Mouse (Mus musculus): ENCODE results near the gene Rfx7. TPM values are rescaled to one million over a fixed set of nuclear protein-coding genes. Genes with fewer than 3 reads are reported as not detected.
"Not testable (repeated sequence)": the region's sequence is repeated elsewhere in the genome, so short reads cannot be mapped to it uniquely, and the experiment has no call there.

The Rfx7 gene
- polyA plus RNA-seq, 1 experiment from 2014 or later, result 18.6 TPM

DNA sequence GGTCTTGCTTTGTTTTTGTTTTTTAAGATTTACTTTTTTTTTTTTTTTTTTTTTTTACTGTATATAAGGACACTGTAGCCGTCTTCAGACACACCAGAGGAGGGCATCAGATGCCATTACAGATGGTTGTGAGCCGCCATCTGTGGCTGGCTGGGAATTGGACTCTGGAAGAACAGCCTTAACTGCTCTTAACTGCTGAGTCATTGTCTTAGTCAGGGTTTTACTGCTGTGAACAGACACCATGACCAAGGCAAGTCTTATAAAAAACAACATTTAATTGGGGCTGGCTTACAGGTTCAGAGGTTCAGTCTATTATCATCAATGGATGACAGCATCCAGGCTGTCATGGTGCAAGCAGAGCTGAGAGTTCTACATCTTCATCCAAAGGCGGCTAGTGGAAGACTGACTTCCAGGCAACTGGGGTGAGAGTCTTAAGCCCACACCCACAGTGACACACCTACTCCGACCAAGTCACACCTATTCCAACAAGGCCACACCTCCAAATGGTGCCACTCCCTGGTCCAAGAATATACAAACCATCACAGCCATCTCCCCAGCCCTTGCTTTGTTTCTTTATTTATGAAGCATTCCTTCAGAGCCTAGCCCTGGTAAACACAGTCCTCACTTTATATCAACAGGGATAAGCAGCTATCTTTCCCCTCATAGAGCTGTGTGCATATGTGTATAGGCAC is 110.9 kb downstream of the Rfx7 start:
- 87% methylated on average over 4 of the region's 4 CpGs for WGBS
- not testable (repeated sequence) for H3K4me3 ChIP-seq (replicated peaks; ENCODE audit: low read length); H3K4me2 ChIP-seq (ENCODE audit: low read length); H3K9me3 ChIP-seq (ENCODE audit: control insufficient read depth, low read length); H3K36me3 ChIP-seq (ENCODE audit: control insufficient read depth, insufficient read depth); H3K27ac ChIP-seq (ENCODE audit: low read length); H3K9ac ChIP-seq (replicated peaks; ENCODE audit: low read depth, low read length); H3K27me3 ChIP-seq (replicated peaks; ENCODE audit: control insufficient read depth, insufficient read depth, low read length); ATAC-seq
- peaks cover 22% of the 10 kb centered on the region for H3K4me1 ChIP-seq (replicated peaks; ENCODE audit: control insufficient read depth, insufficient read depth, low read length)

GRCm38 (mm10) chr9:72643651-72644417 is 111.8 kb downstream of the Rfx7 start:
- Histone ChIP-seq H3K9ac (replicated peaks; ENCODE audit: low read depth, low read length) (no peak overlapping the region), H3K27me3 (replicated peaks; ENCODE audit: control insufficient read depth, insufficient read depth, low read length) (no peaks in the 10 kb centered on the region), H3K27ac (ENCODE audit: low read length) (no peak overlapping the region), H3K36me3 (ENCODE audit: control insufficient read depth, insufficient read depth) (no peaks in the 10 kb centered on the region), H3K4me3 (replicated peaks; ENCODE audit: low read length) (no peak overlapping the region), H3K9me3 (ENCODE audit: control insufficient read depth, low read length) (no peaks in the 10 kb centered on the region), H3K4me1 (replicated peaks; ENCODE audit: control insufficient read depth, insufficient read depth, low read length) (peaks cover 22% of the 10 kb centered on the region), H3K4me2 (ENCODE audit: low read length) (no peak overlapping the region)
- 90% methylated on average over 6 of the region's 6 CpGs for WGBS
- no peak for ATAC-seq

DNA sequence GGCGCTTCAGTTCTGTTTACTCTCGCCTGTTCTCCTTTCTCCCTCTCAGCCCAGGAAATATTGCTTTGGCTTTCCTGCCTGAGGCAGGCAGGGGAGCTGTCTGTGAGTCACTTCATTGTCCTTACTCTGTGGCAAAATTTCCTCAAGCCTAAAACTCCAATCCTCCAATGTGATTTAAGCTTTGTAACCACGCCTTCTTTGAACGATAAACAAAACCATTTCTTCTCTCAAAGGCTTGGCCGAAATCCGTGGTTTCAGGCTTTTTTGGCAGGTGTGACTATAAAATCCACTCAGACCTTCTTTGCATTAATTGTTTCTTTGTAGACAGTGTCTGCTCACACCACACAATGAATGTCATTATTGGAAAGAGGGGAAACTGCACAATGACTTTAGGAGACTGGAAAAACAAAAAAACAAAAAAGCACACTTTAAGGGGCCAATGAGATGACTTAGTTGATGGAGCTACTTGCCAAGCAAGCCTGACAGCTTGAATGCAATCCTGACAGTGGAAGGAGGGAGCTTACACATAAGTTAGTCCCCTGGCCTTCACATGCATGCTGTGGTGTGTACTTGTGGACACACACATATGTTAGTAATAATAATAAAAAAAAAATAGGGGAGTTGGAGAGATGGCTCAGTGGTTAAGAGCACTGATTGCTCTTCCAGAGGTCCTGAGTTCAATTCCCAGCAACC is 112.5 kb downstream of the Rfx7 start:
- WGBS, result 19% methylated on average over 6 of the region's 6 CpGs
- no peak overlapping the region for H3K9ac ChIP-seq (replicated peaks; ENCODE audit: low read depth, low read length)

DNA sequence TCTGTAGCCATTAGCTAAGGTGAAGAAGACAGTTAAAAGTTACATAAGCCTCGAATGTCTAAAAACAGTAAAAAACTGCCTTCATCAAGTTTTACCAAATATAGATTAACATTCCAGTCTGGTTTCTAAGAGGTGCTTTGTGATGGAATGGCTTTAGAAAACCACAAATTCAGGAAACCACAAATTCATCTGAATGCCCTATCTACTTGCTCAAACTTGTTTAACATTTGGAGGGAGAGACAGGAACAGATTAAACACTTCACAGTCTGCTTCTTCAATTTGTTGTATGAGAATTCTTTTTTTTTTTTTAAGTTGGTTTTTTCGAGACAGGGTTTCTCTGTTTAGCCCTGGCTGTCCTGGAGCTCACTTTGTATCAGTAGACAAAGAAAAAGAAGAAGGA is 117.7 kb downstream of the Rfx7 start:
- H3K4me3 ChIP-seq (replicated peaks; ENCODE audit: low read length), result no peak overlapping the region
- no peak for ATAC-seq
- 70% methylated on average over 2 of the region's 2 CpGs for WGBS
- H3K9me3 ChIP-seq (ENCODE audit: control insufficient read depth, low read length), result no peaks in the 10 kb centered on the region
- H3K4me1 ChIP-seq (replicated peaks; ENCODE audit: control insufficient read depth, insufficient read depth, low read length), result no peaks in the 10 kb centered on the region
- H3K27me3 ChIP-seq (replicated peaks; ENCODE audit: control insufficient read depth, insufficient read depth, low read length), result no peaks in the 10 kb centered on the region
- no peaks in the 10 kb centered on the region for H3K36me3 ChIP-seq (ENCODE audit: control insufficient read depth, insufficient read depth)
- no peak overlapping the region for H3K27ac ChIP-seq (ENCODE audit: low read length)
- H3K9ac ChIP-seq (replicated peaks; ENCODE audit: low read depth, low read length), result no peak overlapping the region
- no peak overlapping the region for H3K4me2 ChIP-seq (ENCODE audit: low read length)

More for the DNA sequence above, 112.5 kb downstream of the Rfx7 start:
- H3K4me1 ChIP-seq (replicated peaks; ENCODE audit: control insufficient read depth, insufficient read depth, low read length), result peaks cover 19% of the 10 kb centered on the region
- H3K27me3 ChIP-seq (replicated peaks; ENCODE audit: control insufficient read depth, insufficient read depth, low read length), result no peaks in the 10 kb centered on the region
- H3K9me3 ChIP-seq (ENCODE audit: control insufficient read depth, low read length), result no peaks in the 10 kb centered on the region
- H3K4me3 ChIP-seq (replicated peaks; ENCODE audit: low read length), result no peak overlapping the region
- H3K4me2 ChIP-seq (ENCODE audit: low read length), result no peak overlapping the region
- H3K36me3 ChIP-seq (ENCODE audit: control insufficient read depth, insufficient read depth), result no peaks in the 10 kb centered on the region
- no peak overlapping the region for H3K27ac ChIP-seq (ENCODE audit: low read length)
- ATAC-seq, result no peak

DNA sequence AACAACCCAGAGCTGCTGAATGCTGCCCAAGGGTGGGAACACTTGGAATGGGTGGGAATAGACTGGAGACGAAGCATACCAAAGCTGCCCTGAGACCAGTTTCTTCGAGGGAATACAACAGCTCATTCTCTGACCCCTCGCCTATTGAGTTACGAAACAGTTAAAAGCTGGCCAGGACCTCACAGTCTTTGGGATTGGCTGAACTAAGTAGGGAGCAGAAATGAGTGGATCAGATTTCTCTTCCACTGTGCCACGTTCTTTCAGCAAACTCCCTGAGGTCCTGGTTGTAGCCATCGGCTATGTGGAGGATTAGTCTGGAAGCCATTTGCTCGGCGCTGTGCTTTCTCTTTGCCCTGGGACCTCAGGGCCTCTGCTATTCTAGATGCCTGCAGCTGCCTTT is 120.9 kb downstream of the Rfx7 start:
- no peaks in the 10 kb centered on the region for H3K9me3 ChIP-seq (ENCODE audit: control insufficient read depth, low read length)
- H3K27me3 ChIP-seq (replicated peaks; ENCODE audit: control insufficient read depth, insufficient read depth, low read length), result no peaks in the 10 kb centered on the region
- no peak overlapping the region for H3K4me3 ChIP-seq (replicated peaks; ENCODE audit: low read length)
- no peaks in the 10 kb centered on the region for H3K36me3 ChIP-seq (ENCODE audit: control insufficient read depth, insufficient read depth)
- H3K4me2 ChIP-seq (ENCODE audit: low read length), result no peak overlapping the region
- H3K27ac ChIP-seq (ENCODE audit: low read length), result no peak overlapping the region
- ATAC-seq, result peak; percentile 58; the same call in 1 of the 2 replicates
- WGBS, result 5% methylated on average over 8 of the region's 8 CpGs
- no peaks in the 10 kb centered on the region for H3K4me1 ChIP-seq (replicated peaks; ENCODE audit: control insufficient read depth, insufficient read depth, low read length)
- H3K9ac ChIP-seq (replicated peaks; ENCODE audit: low read depth, low read length), result no peak overlapping the region

DNA sequence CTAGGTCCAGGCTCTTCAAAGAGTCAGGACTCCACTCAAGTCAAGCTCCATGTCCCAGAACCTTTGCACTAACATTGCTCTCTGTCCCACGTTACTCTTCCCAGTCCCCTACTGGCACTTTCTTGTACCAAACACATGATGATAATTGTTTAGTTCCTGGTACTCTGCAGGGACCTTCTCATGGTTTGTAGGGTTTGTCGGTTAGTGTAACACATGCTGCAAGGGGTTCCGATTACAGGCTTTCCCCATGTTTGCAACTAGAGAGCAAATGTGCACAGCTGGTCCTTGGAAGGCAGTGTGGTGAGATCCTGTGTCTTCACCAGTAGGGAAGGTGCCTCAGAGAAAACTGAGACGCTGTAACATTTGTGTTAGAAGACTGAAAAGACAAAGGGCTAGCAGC is 121.5 kb downstream of the Rfx7 start:
- no peaks in the 10 kb centered on the region for H3K4me1 ChIP-seq (replicated peaks; ENCODE audit: control insufficient read depth, insufficient read depth, low read length)
- H3K9ac ChIP-seq (replicated peaks; ENCODE audit: low read depth, low read length), result no peak overlapping the region
- WGBS, result 32% methylated on average over 4 of the region's 4 CpGs
- H3K36me3 ChIP-seq (ENCODE audit: control insufficient read depth, insufficient read depth), result no peaks in the 10 kb centered on the region
- H3K4me3 ChIP-seq (replicated peaks; ENCODE audit: low read length), result no peak overlapping the region
- H3K27ac ChIP-seq (ENCODE audit: low read length), result no peak overlapping the region
- ATAC-seq, result no peak
- H3K27me3 ChIP-seq (replicated peaks; ENCODE audit: control insufficient read depth, insufficient read depth, low read length), result no peaks in the 10 kb centered on the region
- H3K9me3 ChIP-seq (ENCODE audit: control insufficient read depth, low read length), result no peaks in the 10 kb centered on the region
- no peak overlapping the region for H3K4me2 ChIP-seq (ENCODE audit: low read length)

GRCm38 (mm10) chr9:72654593-72655242 is 122.7 kb downstream of the Rfx7 start:
- no peak overlapping the region for H3K4me2 ChIP-seq (ENCODE audit: low read length)
- no peak overlapping the region for H3K9ac ChIP-seq (replicated peaks; ENCODE audit: low read depth, low read length)
- no peaks in the 10 kb centered on the region for H3K36me3 ChIP-seq (ENCODE audit: control insufficient read depth, insufficient read depth)
- H3K27me3 ChIP-seq (replicated peaks; ENCODE audit: control insufficient read depth, insufficient read depth, low read length), result no peaks in the 10 kb centered on the region
- no peak overlapping the region for H3K27ac ChIP-seq (ENCODE audit: low read length)
- no peak overlapping the region for H3K4me3 ChIP-seq (replicated peaks; ENCODE audit: low read length)
- no peaks in the 10 kb centered on the region for H3K4me1 ChIP-seq (replicated peaks; ENCODE audit: control insufficient read depth, insufficient read depth, low read length)
- no peaks in the 10 kb centered on the region for H3K9me3 ChIP-seq (ENCODE audit: control insufficient read depth, low read length)
- 64% methylated on average over 6 of the region's 6 CpGs for WGBS
- no peak for ATAC-seq

DNA sequence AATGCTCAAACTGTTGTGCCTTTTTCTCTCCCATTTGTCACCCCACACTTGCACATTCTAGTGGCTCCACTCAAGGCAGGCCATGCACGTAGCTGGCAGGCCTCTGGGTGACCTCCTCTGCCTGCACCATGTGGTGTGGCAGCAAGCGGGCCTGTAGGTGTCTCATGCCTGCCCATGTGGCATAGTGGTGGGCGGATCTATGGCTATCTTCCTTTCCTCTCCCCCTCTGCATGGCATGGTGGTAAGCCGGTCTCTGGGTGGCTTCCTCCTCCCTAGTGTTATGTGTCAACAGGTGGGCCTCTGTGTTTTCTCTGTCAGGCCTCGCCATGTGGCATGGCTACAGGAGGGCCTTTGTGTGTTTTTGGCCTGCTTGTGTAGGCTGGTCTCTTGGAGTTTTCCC is 123.6 kb downstream of the Rfx7 start:
- Histone ChIP-seq H3K9me3 (ENCODE audit: control insufficient read depth, low read length) (no peaks in the 10 kb centered on the region), H3K9ac (replicated peaks; ENCODE audit: low read depth, low read length) (no peak overlapping the region), H3K36me3 (ENCODE audit: control insufficient read depth, insufficient read depth) (no peaks in the 10 kb centered on the region), H3K27me3 (replicated peaks; ENCODE audit: control insufficient read depth, insufficient read depth, low read length) (no peaks in the 10 kb centered on the region), H3K27ac (ENCODE audit: low read length) (no peak overlapping the region), H3K4me1 (replicated peaks; ENCODE audit: control insufficient read depth, insufficient read depth, low read length) (no peaks in the 10 kb centered on the region), H3K4me3 (replicated peaks; ENCODE audit: low read length) (no peak overlapping the region), H3K4me2 (ENCODE audit: low read length) (no peak overlapping the region)
- WGBS, result 74% methylated on average over 5 of the region's 5 CpGs
- ATAC-seq, result no peak

DNA sequence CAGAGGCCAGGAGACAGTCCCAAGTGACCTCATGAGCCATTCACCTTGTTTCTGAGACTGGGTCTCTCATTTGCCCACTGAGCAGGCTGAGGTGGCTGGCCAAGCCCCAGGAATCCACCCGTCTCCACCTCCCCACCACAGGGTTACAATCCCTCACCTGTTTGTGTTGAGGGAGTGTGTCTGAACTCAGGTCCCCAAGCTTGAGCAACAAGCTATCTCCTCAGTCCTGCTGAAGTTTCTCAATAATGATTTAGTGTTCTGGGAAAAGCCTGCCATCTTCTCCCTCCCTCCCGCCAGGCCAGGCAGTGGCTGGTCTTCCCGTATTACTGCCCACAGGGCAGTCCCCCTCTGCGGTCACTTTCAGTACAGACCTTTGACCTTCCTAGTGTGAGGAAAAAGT is 124.5 kb downstream of the Rfx7 start:
- Histone ChIP-seq H3K27me3 (replicated peaks; ENCODE audit: control insufficient read depth, insufficient read depth, low read length) (no peaks in the 10 kb centered on the region), H3K4me1 (replicated peaks; ENCODE audit: control insufficient read depth, insufficient read depth, low read length) (0 out of 2 replicates have a peak, but pooled peaks cover 1% of the 10 kb centered on the region), H3K9ac (replicated peaks; ENCODE audit: low read depth, low read length) (no peak overlapping the region), H3K27ac (ENCODE audit: low read length) (no peak overlapping the region), H3K4me3 (replicated peaks; ENCODE audit: low read length) (no peak overlapping the region), H3K9me3 (ENCODE audit: control insufficient read depth, low read length) (no peaks in the 10 kb centered on the region), H3K36me3 (ENCODE audit: control insufficient read depth, insufficient read depth) (no peaks in the 10 kb centered on the region), H3K4me2 (ENCODE audit: low read length) (no peak overlapping the region)
- WGBS, result 36% methylated on average over 4 of the region's 4 CpGs
- ATAC-seq, result no peak
